Mouse (Mus musculus): ENCODE data around the gene Immp2l.

DNA sequence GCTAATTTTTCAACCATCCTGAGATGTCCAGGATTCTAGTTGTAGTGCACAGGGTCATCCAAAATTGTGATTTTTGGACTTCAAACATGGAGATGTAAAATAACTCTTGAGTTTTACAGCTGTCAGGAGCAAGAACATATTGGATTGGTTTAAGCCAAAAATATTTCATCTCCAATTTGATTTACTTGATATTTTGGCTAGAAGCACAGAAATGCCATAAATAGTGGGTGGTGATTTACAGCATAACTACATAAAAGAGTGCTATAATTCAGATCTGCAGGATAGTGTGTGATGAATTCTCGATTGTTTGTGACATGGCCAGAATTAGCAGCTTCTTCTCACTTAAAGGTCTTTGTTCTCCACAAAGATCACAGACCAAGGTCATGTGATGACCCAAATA is 884.1 kb downstream of the Immp2l start:
- TF ChIP-seq CTCF (IDR thresholded peaks at IDR 0.05) (no peak), POLR2A (IDR thresholded peaks at IDR 0.05; ENCODE audit: insufficient read depth, low read depth, low read length) (no peak), EP300 (IDR thresholded peaks at IDR 0.05; ENCODE audit: insufficient read depth, low read depth, low read length) (no peak)

All from heart, adult 2 months (tissue).